Mouse (Mus musculus): ENCODE measurements around the gene Jtb. TPM values are rescaled to one million over a fixed set of nuclear protein-coding genes. Genes with fewer than 3 reads are reported as not detected.
A peak's percentile ranks its signal among the peaks of the same experiment; 100 is the strongest.

Jtb gene
- polyA plus RNA-seq, 1 experiment = 39.9 TPM

DNA sequence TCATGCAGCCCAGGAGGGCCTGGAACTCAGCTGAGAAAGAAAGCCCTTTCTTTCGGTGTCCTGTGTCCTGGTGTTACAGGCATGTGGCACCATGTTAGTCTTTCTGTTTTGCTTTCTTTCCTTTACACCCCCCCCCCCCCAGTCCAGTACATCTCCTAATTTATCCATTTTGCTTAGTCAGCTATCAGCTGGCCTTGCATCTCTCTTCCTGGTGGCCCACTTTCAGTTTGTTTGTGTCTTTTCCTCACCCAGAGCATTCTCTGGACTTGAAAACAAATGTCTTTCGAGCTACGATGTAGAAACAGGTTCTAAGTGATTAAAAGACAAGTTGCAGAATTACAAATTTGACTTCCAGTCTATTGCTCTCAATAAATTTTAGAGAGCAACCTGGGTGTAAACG lies 8.9 kb upstream of the Jtb start:
- H3K79me2 ChIP-seq (ENCODE audit: control insufficient read depth, insufficient read depth) = no peaks in the 10 kb centered on the region
- H3K4me2 ChIP-seq (ENCODE audit: low read depth) = no peak overlapping the region
- TF ChIP-seq TCF3 (IDR thresholded peaks at IDR 0.05; ENCODE audit: insufficient read length, low read depth) (no peak), TCF12 (IDR thresholded peaks at IDR 0.05; ENCODE audit: insufficient read depth, poor library complexity, severe bottlenecking) (no peak), USF1 (IDR thresholded peaks at IDR 0.05; ENCODE audit: low read depth) (no peak), MAX (IDR thresholded peaks at IDR 0.05; ENCODE audit: low read depth) (no peak), SRF (IDR thresholded peaks at IDR 0.05; ENCODE audit: control insufficient read depth, insufficient read length, low read depth) (no peak), MYOG (IDR thresholded peaks at IDR 0.05; ENCODE audit: control insufficient read depth in 1 of 3, insufficient read depth in 1 of 3, insufficient read length in 2 of 3, low read depth in 2 of 3) (no peak), MYOD1 (IDR thresholded peaks at IDR 0.05; ENCODE audit: control insufficient read depth in 1 of 3, insufficient read length in 2 of 3, low read depth in 2 of 3) (no peak), CEBPB (IDR thresholded peaks at IDR 0.05; ENCODE audit: insufficient read depth, poor library complexity, severe bottlenecking) (no peak), POLR2AphosphoS2 (IDR thresholded peaks at IDR 0.05; ENCODE audit: insufficient read length, low read depth) (no peak), POLR2A (IDR thresholded peaks at IDR 0.05; ENCODE audit: insufficient read length, low read depth) (no peak), REST (IDR thresholded peaks at IDR 0.05; ENCODE audit: insufficient read depth, insufficient read length) (no peak), E2F4 (IDR thresholded peaks at IDR 0.05; ENCODE audit: insufficient read depth) (no peak)
- no peaks in the 10 kb centered on the region for H3K27me3 ChIP-seq (ENCODE audit: control insufficient read depth, insufficient read depth, insufficient read length)
- no peaks in the 10 kb centered on the region for H3K36me3 ChIP-seq (ENCODE audit: control insufficient read depth, insufficient read depth)
- no peak overlapping the region for H3K4me3 ChIP-seq
- H3ac ChIP-seq (ENCODE audit: control insufficient read depth, insufficient read length) = no peak overlapping the region

DNA sequence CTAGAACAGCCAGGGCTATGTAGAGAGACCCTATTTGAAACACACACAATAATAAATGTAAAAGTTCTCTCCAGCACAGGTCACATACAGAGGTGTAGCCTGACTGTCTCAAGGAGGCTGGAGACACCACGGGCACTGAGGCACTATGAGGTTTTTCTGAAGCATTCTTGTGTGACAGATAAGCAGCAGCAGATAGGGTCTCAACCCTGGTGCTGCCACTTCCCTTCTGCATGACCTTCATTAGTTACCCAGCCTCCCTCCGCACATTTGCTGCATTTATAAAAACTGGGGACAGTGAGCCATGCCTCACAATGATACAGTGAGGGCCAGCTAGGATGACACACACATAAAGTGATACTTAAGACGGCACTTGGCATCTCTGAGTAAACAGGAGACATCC lies 8.5 kb upstream of the Jtb start:
- H3ac ChIP-seq (ENCODE audit: control insufficient read depth, insufficient read length) = no peak overlapping the region
- no peak overlapping the region for H3K4me3 ChIP-seq
- H3K79me2 ChIP-seq (ENCODE audit: control insufficient read depth, insufficient read depth) = no peaks in the 10 kb centered on the region
- H3K4me2 ChIP-seq (ENCODE audit: low read depth) = no peak overlapping the region
- no peaks in the 10 kb centered on the region for H3K36me3 ChIP-seq (ENCODE audit: control insufficient read depth, insufficient read depth)
- H3K27me3 ChIP-seq (ENCODE audit: control insufficient read depth, insufficient read depth, insufficient read length) = no peaks in the 10 kb centered on the region
- TF ChIP-seq REST (IDR thresholded peaks at IDR 0.05; ENCODE audit: insufficient read depth, insufficient read length) (no peak), TCF3 (IDR thresholded peaks at IDR 0.05; ENCODE audit: insufficient read length, low read depth) (no peak), SRF (IDR thresholded peaks at IDR 0.05; ENCODE audit: control insufficient read depth, insufficient read length, low read depth) (no peak), MYOD1 (IDR thresholded peaks at IDR 0.05; ENCODE audit: control insufficient read depth in 1 of 3, insufficient read length in 2 of 3, low read depth in 2 of 3) (no peak), POLR2A (IDR thresholded peaks at IDR 0.05; ENCODE audit: insufficient read length, low read depth) (no peak), TCF12 (IDR thresholded peaks at IDR 0.05; ENCODE audit: insufficient read depth, poor library complexity, severe bottlenecking) (no peak), MAX (IDR thresholded peaks at IDR 0.05; ENCODE audit: low read depth) (no peak), CEBPB (IDR thresholded peaks at IDR 0.05; ENCODE audit: insufficient read depth, poor library complexity, severe bottlenecking) (no peak), MYOG (IDR thresholded peaks at IDR 0.05; ENCODE audit: control insufficient read depth in 1 of 3, insufficient read depth in 1 of 3, insufficient read length in 2 of 3, low read depth in 2 of 3) (no peak), POLR2AphosphoS2 (IDR thresholded peaks at IDR 0.05; ENCODE audit: insufficient read length, low read depth) (no peak), E2F4 (IDR thresholded peaks at IDR 0.05; ENCODE audit: insufficient read depth) (no peak), USF1 (IDR thresholded peaks at IDR 0.05; ENCODE audit: low read depth) (no peak)

DNA sequence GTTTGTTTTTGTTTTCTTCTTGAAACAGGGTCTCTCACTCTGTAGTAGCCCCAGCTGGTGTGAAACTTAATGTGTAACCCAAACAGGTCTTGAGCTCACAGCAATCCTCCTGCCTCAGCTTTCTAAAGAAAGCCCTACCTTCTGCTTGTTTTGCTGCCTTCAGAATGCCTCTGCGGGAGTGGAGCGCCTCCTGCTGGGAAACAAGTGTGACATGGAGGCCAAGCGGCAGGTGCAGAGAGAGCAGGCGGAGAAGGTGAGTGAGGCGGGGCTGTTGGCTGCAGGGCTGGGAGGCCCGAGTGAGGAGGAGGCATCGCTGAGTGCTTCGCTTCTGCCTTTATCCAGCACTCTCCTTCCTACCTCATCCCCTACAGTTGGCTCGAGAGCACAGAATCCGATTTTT lies 7.1 kb upstream of the Jtb start:
- no peaks in the 10 kb centered on the region for H3K36me3 ChIP-seq (ENCODE audit: control insufficient read depth, insufficient read depth)
- no peak overlapping the region for H3ac ChIP-seq (ENCODE audit: control insufficient read depth, insufficient read length)
- H3K27me3 ChIP-seq (ENCODE audit: control insufficient read depth, insufficient read depth, insufficient read length) = no peaks in the 10 kb centered on the region
- no peak overlapping the region for H3K4me3 ChIP-seq
- TF ChIP-seq POLR2AphosphoS2 (IDR thresholded peaks at IDR 0.05; ENCODE audit: insufficient read length, low read depth) = no peak
- no peak for TF ChIP-seq POLR2A (IDR thresholded peaks at IDR 0.05; ENCODE audit: insufficient read length, low read depth)
- TF ChIP-seq MYOD1 (IDR thresholded peaks at IDR 0.05; ENCODE audit: control insufficient read depth in 1 of 3, insufficient read length in 2 of 3, low read depth in 2 of 3) = no peak
- no peak for TF ChIP-seq CEBPB (IDR thresholded peaks at IDR 0.05; ENCODE audit: insufficient read depth, poor library complexity, severe bottlenecking)
- TF ChIP-seq MYOG (IDR thresholded peaks at IDR 0.05; ENCODE audit: control insufficient read depth in 1 of 3, insufficient read depth in 1 of 3, insufficient read length in 2 of 3, low read depth in 2 of 3) = no peak
- TF ChIP-seq REST (IDR thresholded peaks at IDR 0.05; ENCODE audit: insufficient read depth, insufficient read length) = no peak
- no peak for TF ChIP-seq USF1 (IDR thresholded peaks at IDR 0.05; ENCODE audit: low read depth)
- TF ChIP-seq TCF3 (IDR thresholded peaks at IDR 0.05; ENCODE audit: insufficient read length, low read depth) = no peak
- no peak for TF ChIP-seq SRF (IDR thresholded peaks at IDR 0.05; ENCODE audit: control insufficient read depth, insufficient read length, low read depth)
- TF ChIP-seq E2F4 (IDR thresholded peaks at IDR 0.05; ENCODE audit: insufficient read depth) = no peak
- no peak for TF ChIP-seq MAX (IDR thresholded peaks at IDR 0.05; ENCODE audit: low read depth)
- TF ChIP-seq TCF12 (IDR thresholded peaks at IDR 0.05; ENCODE audit: insufficient read depth, poor library complexity, severe bottlenecking) = no peak
- no peaks in the 10 kb centered on the region for H3K79me2 ChIP-seq (ENCODE audit: control insufficient read depth, insufficient read depth)
- H3K4me2 ChIP-seq (ENCODE audit: low read depth) = no peak overlapping the region

DNA sequence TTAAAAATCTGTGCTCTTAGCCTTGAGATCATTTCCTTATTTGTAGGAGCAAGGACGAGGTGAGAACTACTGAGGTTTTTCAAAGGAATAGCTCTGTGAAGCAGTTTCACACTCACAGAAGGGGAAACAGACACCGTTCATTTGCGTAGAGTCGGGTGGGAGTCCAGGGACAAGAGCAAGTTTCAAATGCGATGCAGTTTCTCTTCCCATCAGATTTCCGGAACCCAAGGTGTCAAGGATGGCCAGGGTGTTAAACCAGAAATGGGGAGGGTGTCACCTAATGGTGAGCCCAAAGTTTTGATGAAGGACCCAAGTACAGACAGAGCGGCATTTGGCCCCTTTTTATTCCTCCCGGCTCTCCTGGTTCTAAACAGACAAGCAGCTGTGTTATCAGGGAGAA lies 322 bp upstream of the Jtb start:
- H3K27me3 ChIP-seq (ENCODE audit: control insufficient read depth, insufficient read depth, insufficient read length) = no peaks in the 10 kb centered on the region
- peak overlapping the region; percentile 92 for H3K4me3 ChIP-seq
- H3K36me3 ChIP-seq (ENCODE audit: control insufficient read depth, insufficient read depth) = peaks cover 15% of the 10 kb centered on the region
- peak overlapping the region; percentile 3 for H3ac ChIP-seq (ENCODE audit: control insufficient read depth, insufficient read length)
- H3K4me2 ChIP-seq (ENCODE audit: low read depth) = peak overlapping the region; percentile 87
- TF ChIP-seq REST (IDR thresholded peaks at IDR 0.05; ENCODE audit: insufficient read depth, insufficient read length) (no peak), MYOD1 (IDR thresholded peaks at IDR 0.05; ENCODE audit: control insufficient read depth in 1 of 3, insufficient read length in 2 of 3, low read depth in 2 of 3) (no peak), TCF3 (IDR thresholded peaks at IDR 0.05; ENCODE audit: insufficient read length, low read depth) (no peak), MYOG (IDR thresholded peaks at IDR 0.05; ENCODE audit: control insufficient read depth in 1 of 3, insufficient read depth in 1 of 3, insufficient read length in 2 of 3, low read depth in 2 of 3) (no peak), SRF (IDR thresholded peaks at IDR 0.05; ENCODE audit: control insufficient read depth, insufficient read length, low read depth) (no peak), POLR2A (IDR thresholded peaks at IDR 0.05; ENCODE audit: insufficient read length, low read depth) (no peak), USF1 (IDR thresholded peaks at IDR 0.05; ENCODE audit: low read depth) (no peak), MAX (IDR thresholded peaks at IDR 0.05; ENCODE audit: low read depth) (no peak), CEBPB (IDR thresholded peaks at IDR 0.05; ENCODE audit: insufficient read depth, poor library complexity, severe bottlenecking) (no peak)
- H3K79me2 ChIP-seq (ENCODE audit: control insufficient read depth, insufficient read depth) = peaks cover 8% of the 10 kb centered on the region

Data from myocyte (in vitro differentiated cells).